Mouse (Mus musculus) midbrain, embryonic 16.5 days (tissue): Measurements from ENCODE around the gene Bhlhe23. TPM values are rescaled to one million over a fixed set of nuclear protein-coding genes. Genes with fewer than 3 reads are reported as not detected.

Experiments used
- ATAC-seq: fragments of 200-750 bp; cut with Nextera tagmentation; 2 replicates; pipeline ENCODE4 v1.8.0; 2017; ENCODE audit warnings: moderate TSS enrichment
- H3K27ac ChIP-seq: fragments of 300-500 bp; sonication (generic); 2 replicates; pipeline ENCODE4 v1.5.1; 2014; ENCODE audit warnings: mild to moderate bottlenecking, low read length, mixed read lengths
- H3K27me3 ChIP-seq: fragments of 300-500 bp; sonication (generic); 2 replicates; pipeline ENCODE4 v1.6.1; 2014; ENCODE audit warnings: low read depth, low read length, mixed read lengths; ENCODE audit not compliant: control insufficient read depth, insufficient read depth
- H3K36me3 ChIP-seq: fragments of 300-500 bp; sonication (generic); 2 replicates; pipeline ENCODE4 v1.6.1; 2014; ENCODE audit warnings: mild to moderate bottlenecking, low read length, moderate library complexity, mixed read lengths; ENCODE audit not compliant: control insufficient read depth, insufficient read depth
- H3K4me1 ChIP-seq: fragments of 300-500 bp; sonication (generic); 2 replicates; pipeline ENCODE4 v1.6.1; 2014; ENCODE audit warnings: mild to moderate bottlenecking, low read length, mixed read lengths; ENCODE audit not compliant: control insufficient read depth, insufficient read depth
- H3K4me2 ChIP-seq: fragments of 300-500 bp; sonication (generic); 2 replicates; pipeline ENCODE4 v1.6.1; 2014; ENCODE audit warnings: mild to moderate bottlenecking, low read length, mixed read lengths
- H3K4me3 ChIP-seq: fragments of 300-500 bp; sonication (generic); 2 replicates; pipeline ENCODE4 v1.5.1; 2014; ENCODE audit warnings: low read depth, mild to moderate bottlenecking, low read length, moderate library complexity, mixed read lengths
- H3K9ac ChIP-seq: fragments of 300-500 bp; sonication (generic); 2 replicates; pipeline ENCODE4 v1.6.1; 2014; ENCODE audit warnings: low read depth, low read length, mixed read lengths
- H3K9me3 ChIP-seq: fragments of 300-500 bp; sonication (generic); replicated peaks from 2 replicates; pipeline ENCODE4 v1.6.1; 2014; ENCODE audit warnings: mild to moderate bottlenecking, low read length, mixed read lengths; ENCODE audit not compliant: control insufficient read depth, poor library complexity, severe bottlenecking
- WGBS: fragments of 180-500 bp; shearing (Covaris S2); extraction: QIAGEN DNeasy Blood & Tissue Kit; methylation state at CpG from one replicate; pipeline ENCODE4 v1.1.7; 2014; 5-methylcytosine and 5-hydroxymethylcytosine counted together
- polyA plus RNA-seq: library from polyadenylated mRNA; unstranded; fragments of >200 nt; fragmentation: Nextera tagmentation; extraction: Ambion mirVana; gene quantifications from 2 replicates; pipeline ENCODE4 v1.2.1, GENCODE M21; 2015

Bhlhe23 gene
- polyA plus RNA-seq, 1 experiment from 2014 or later, result 10.1 TPM

- H3K27ac ChIP-seq, result no peak overlapping the region
- ATAC-seq, result no peak
- no peak overlapping the region for H3K4me2 ChIP-seq
- no peaks in the 10 kb centered on the region for H3K27me3 ChIP-seq
- H3K9ac ChIP-seq, result no peak overlapping the region
- no peaks in the 10 kb centered on the region for H3K36me3 ChIP-seq
- H3K9me3 ChIP-seq, result no peaks in the 10 kb centered on the region
- no peaks in the 10 kb centered on the region for H3K4me1 ChIP-seq
- 71% methylated on average over 2 of the region's 2 CpGs for WGBS
- no peak overlapping the region for H3K4me3 ChIP-seq
Measured at GRCm38 (mm10) chr2:180811002-180811401, 34.3 kb upstream of the Bhlhe23 start.

- no peaks in the 10 kb centered on the region for H3K9me3 ChIP-seq
- peak overlapping the region; percentile 41; the same call in 1 of the 2 replicates for H3K9ac ChIP-seq
- H3K4me3 ChIP-seq, result no peak overlapping the region
- 65% methylated on average over 10 of the region's 10 CpGs for WGBS
- H3K27me3 ChIP-seq, result no peaks in the 10 kb centered on the region
- H3K4me2 ChIP-seq, result no peak overlapping the region
- no peaks in the 10 kb centered on the region for H3K4me1 ChIP-seq
- no peak overlapping the region for H3K27ac ChIP-seq
- no peak for ATAC-seq
- H3K36me3 ChIP-seq, result no peaks in the 10 kb centered on the region
Measured at GRCm38 (mm10) chr2:180809510-180809909, 32.8 kb upstream of the Bhlhe23 start.

GRCm38 (mm10) chr2:180805966-180806365, 29.3 kb upstream of the Bhlhe23 start:
- no peak overlapping the region for H3K9ac ChIP-seq
- ATAC-seq, result peak; percentile 80
- H3K36me3 ChIP-seq, result no peaks in the 10 kb centered on the region
- WGBS, result 32% methylated on average over 1 of the region's 1 CpGs
- H3K27ac ChIP-seq, result no peak overlapping the region
- H3K9me3 ChIP-seq, result no peaks in the 10 kb centered on the region
- H3K4me3 ChIP-seq, result no peak overlapping the region
- H3K4me2 ChIP-seq, result no peak overlapping the region
- H3K27me3 ChIP-seq, result no peaks in the 10 kb centered on the region
- no peaks in the 10 kb centered on the region for H3K4me1 ChIP-seq

GRCm38 (mm10) chr2:180796008-180796407, 19.3 kb upstream of the Bhlhe23 start:
- ATAC-seq, result no peak
- Histone ChIP-seq H3K4me1 (no peaks in the 10 kb centered on the region), H3K9ac (no peak overlapping the region), H3K4me2 (no peak overlapping the region), H3K4me3 (no peak overlapping the region), H3K27ac (no peak overlapping the region), H3K9me3 (no peaks in the 10 kb centered on the region), H3K36me3 (no peaks in the 10 kb centered on the region), H3K27me3 (no peaks in the 10 kb centered on the region)
- 45% methylated on average over 4 of the region's 4 CpGs for WGBS

- Histone ChIP-seq H3K27ac (no peak overlapping the region), H3K4me1 (no peaks in the 10 kb centered on the region), H3K4me3 (no peak overlapping the region), H3K9me3 (no peaks in the 10 kb centered on the region), H3K4me2 (no peak overlapping the region), H3K27me3 (no peaks in the 10 kb centered on the region), H3K9ac (no peak overlapping the region), H3K36me3 (no peaks in the 10 kb centered on the region)
- no peak for ATAC-seq
- 48% methylated on average over 3 of the region's 3 CpGs for WGBS
Measured at GRCm38 (mm10) chr2:180795597-180795996, 18.9 kb upstream of the Bhlhe23 start.

- Histone ChIP-seq H3K4me2 (no peak overlapping the region), H3K36me3 (no peaks in the 10 kb centered on the region), H3K27ac (no peak overlapping the region), H3K9ac (no peak overlapping the region), H3K9me3 (no peaks in the 10 kb centered on the region), H3K4me3 (no peak overlapping the region), H3K27me3 (no peaks in the 10 kb centered on the region), H3K4me1 (peaks cover 4% of the 10 kb centered on the region)
- ATAC-seq, result no peak; the same call in 1 of the 2 replicates
- 94% methylated on average over 2 of the region's 2 CpGs for WGBS
Measured at GRCm38 (mm10) chr2:180794422-180794821, 17.7 kb upstream of the Bhlhe23 start.

- Histone ChIP-seq H3K9ac (no peak overlapping the region), H3K4me2 (no peak overlapping the region), H3K27ac (no peak overlapping the region), H3K4me1 (peaks cover 15% of the 10 kb centered on the region), H3K36me3 (no peaks in the 10 kb centered on the region), H3K4me3 (no peak overlapping the region), H3K9me3 (no peaks in the 10 kb centered on the region), H3K27me3 (no peaks in the 10 kb centered on the region)
- no peak for ATAC-seq
- 47% methylated on average over 4 of the region's 4 CpGs for WGBS
Measured at GRCm38 (mm10) chr2:180791674-180792073, 15.0 kb upstream of the Bhlhe23 start.

- no peaks in the 10 kb centered on the region for H3K27me3 ChIP-seq
- peak; percentile 47; the same call in 1 of the 2 replicates for ATAC-seq
- no peak overlapping the region for H3K4me3 ChIP-seq
- H3K4me1 ChIP-seq, result peaks cover 15% of the 10 kb centered on the region
- peak overlapping the region; percentile 32; the same call in 1 of the 2 replicates for H3K4me2 ChIP-seq
- WGBS, result 2% methylated on average over 6 of the region's 7 CpGs
- no peak overlapping the region for H3K27ac ChIP-seq
- no peaks in the 10 kb centered on the region for H3K9me3 ChIP-seq
- peak overlapping the region; percentile 46; the same call in 1 of the 2 replicates for H3K9ac ChIP-seq
- no peaks in the 10 kb centered on the region for H3K36me3 ChIP-seq
Measured at GRCm38 (mm10) chr2:180788843-180789242, 12.1 kb upstream of the Bhlhe23 start.

- no peak overlapping the region for H3K9ac ChIP-seq
- H3K9me3 ChIP-seq, result no peaks in the 10 kb centered on the region
- H3K4me3 ChIP-seq, result no peak overlapping the region
- 0 out of 2 replicates have a peak, but pooled peaks cover 1% of the 10 kb centered on the region for H3K27me3 ChIP-seq
- no peak for ATAC-seq
- WGBS, result 28% methylated on average over 2 of the region's 2 CpGs
- no peak overlapping the region for H3K4me2 ChIP-seq
- peaks cover 15% of the 10 kb centered on the region for H3K4me1 ChIP-seq
- H3K27ac ChIP-seq, result no peak overlapping the region
- H3K36me3 ChIP-seq, result no peaks in the 10 kb centered on the region
Measured at GRCm38 (mm10) chr2:180788386-180788785, 11.7 kb upstream of the Bhlhe23 start.
